Mouse (Mus musculus) liver, postnatal 0 days (tissue): Measurements from ENCODE around the gene Mrpl21. TPM values are rescaled to one million over a fixed set of nuclear protein-coding genes. Genes with fewer than 3 reads are reported as not detected.

Experiments used
- ATAC-seq: fragments of 200-750 bp; cut with Nextera tagmentation; 2 replicates; pipeline ENCODE4 v1.8.0; 2017; ENCODE audit warnings: mild to moderate bottlenecking, moderate library complexity
- DNase-seq: peaks from one replicate; pipeline ENCODE4 v3.0.0-alpha.2; 2016
- H3K27ac ChIP-seq: fragments of 300-500 bp; sonication (generic); 2 replicates; pipeline ENCODE4 v1.5.1; 2014; ENCODE audit warnings: antibody characterized with exemption, moderate library complexity, mild to moderate bottlenecking, low read depth
- H3K27me3 ChIP-seq: fragments of 300-500 bp; sonication (generic); 2 replicates; pipeline ENCODE4 v1.6.1; 2014; ENCODE audit warnings: low read length, control low read depth, mixed read lengths; ENCODE audit not compliant: insufficient read depth
- H3K36me3 ChIP-seq: fragments of 300-500 bp; sonication (generic); replicated peaks from 2 replicates; pipeline ENCODE4 v1.6.1; 2014; ENCODE audit warnings: mild to moderate bottlenecking, control low read depth, low read length, moderate library complexity, mixed read lengths; ENCODE audit not compliant: insufficient read depth
- H3K4me1 ChIP-seq: fragments of 300-500 bp; sonication (generic); 2 replicates; pipeline ENCODE4 v1.6.1; 2014; ENCODE audit warnings: antibody characterized with exemption, mild to moderate bottlenecking, control low read depth; ENCODE audit not compliant: insufficient read depth
- H3K4me2 ChIP-seq: fragments of 300-500 bp; sonication (generic); 2 replicates; pipeline ENCODE4 v1.6.1; 2014; ENCODE audit warnings: low read depth, mild to moderate bottlenecking, low read length, moderate library complexity, mixed read lengths
- H3K4me3 ChIP-seq: fragments of 300-500 bp; sonication (generic); 2 replicates; pipeline ENCODE4 v1.5.1; 2014; ENCODE audit warnings: low read depth, low read length
- H3K9ac ChIP-seq: fragments of 300-500 bp; sonication (generic); replicated peaks from 2 replicates; pipeline ENCODE4 v1.6.1; 2014; ENCODE audit warnings: mild to moderate bottlenecking, moderate library complexity
- H3K9me3 ChIP-seq: fragments of 300-500 bp; sonication (generic); 2 replicates; pipeline ENCODE4 v1.6.1; 2016; ENCODE audit warnings: mild to moderate bottlenecking, control low read depth, low read length, mixed read lengths
- CTCF ChIP-seq: sonication (generic); IDR thresholded peaks from 2 replicates; pipeline ENCODE4 v1.5.1; 2016; ENCODE audit warnings: antibody characterized with exemption, low read depth
- EP300 ChIP-seq: IDR thresholded peaks from 2 replicates; pipeline ENCODE4 v1.6.1; 2016; ENCODE audit warnings: antibody characterized with exemption, low read depth, mild to moderate bottlenecking
- WGBS: fragments of 180-500 bp; shearing (Covaris S2); extraction: QIAGEN DNeasy Blood & Tissue Kit; methylation state at CpG from one replicate; pipeline ENCODE4 v1.1.7; 2014; ENCODE audit not compliant: insufficient replicate concordance; 5-methylcytosine and 5-hydroxymethylcytosine counted together
- polyA plus RNA-seq: library from polyadenylated mRNA; unstranded; fragments of >200 nt; fragmentation: Nextera tagmentation; extraction: Ambion mirVana; gene quantifications from 2 replicates; pipeline ENCODE4 v1.2.1, GENCODE M21; 2015

The Mrpl21 gene
- polyA plus RNA-seq, 1 experiment from 2014 or later = 45.5 TPM

DNA sequence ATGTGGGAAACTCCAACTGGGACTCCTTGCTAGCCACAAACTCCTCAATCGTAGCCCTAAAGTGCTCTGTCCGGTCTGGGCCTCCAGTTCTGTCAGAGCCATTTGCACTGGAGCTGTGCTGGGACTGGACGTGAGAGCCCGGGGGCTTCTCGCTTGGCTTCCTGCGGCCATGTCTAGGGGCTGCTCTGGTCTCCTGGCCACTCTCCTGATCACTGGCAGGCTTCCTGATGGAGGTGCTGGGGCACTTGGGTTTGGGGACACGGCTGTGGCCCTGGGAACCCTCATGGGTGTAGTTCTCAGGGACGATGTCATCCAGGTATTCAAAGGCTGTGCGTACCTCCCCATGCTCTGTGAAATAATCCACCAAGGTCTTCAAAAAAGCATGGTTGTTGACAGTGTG, 17.5 kb upstream of the Mrpl21 start:
- Histone ChIP-seq H3K9me3 (no peaks in the 10 kb centered on the region), H3K4me3 (no peak overlapping the region), H3K36me3 (peaks cover 52% of the 10 kb centered on the region), H3K27ac (no peak overlapping the region), H3K9ac (no peak overlapping the region), H3K4me2 (no peak overlapping the region), H3K4me1 (no peaks in the 10 kb centered on the region), H3K27me3 (no peaks in the 10 kb centered on the region)
- ATAC-seq (no peak), DNase-seq (peak; percentile 10)
- no peak for TF ChIP-seq EP300
- TF ChIP-seq CTCF = no peak
- 95% methylated on average over 9 of the region's 9 CpGs for WGBS

DNA sequence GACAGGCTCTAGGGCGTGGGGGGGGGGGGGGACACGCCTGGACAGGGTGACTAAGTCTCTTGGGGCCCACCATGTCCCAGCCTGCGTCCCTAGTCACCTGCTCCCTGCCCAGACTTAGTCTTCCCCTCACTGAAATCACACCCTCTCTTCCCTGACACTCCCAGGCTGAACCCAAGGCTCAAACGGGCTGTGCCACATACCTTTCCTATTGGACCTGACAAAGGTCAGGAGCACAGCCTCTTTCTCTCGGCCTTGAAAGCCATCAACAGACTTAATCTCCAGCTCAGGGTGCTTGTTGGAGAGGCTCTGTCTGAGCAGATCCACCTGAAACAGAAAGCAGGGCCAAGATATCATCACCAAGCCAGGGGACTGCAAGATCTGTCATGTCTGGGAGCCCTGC, 16.6 kb upstream of the Mrpl21 start:
- Histone ChIP-seq H3K4me1 (no peaks in the 10 kb centered on the region), H3K27ac (no peak overlapping the region), H3K36me3 (peaks cover 53% of the 10 kb centered on the region), H3K4me3 (no peak overlapping the region), H3K27me3 (no peaks in the 10 kb centered on the region), H3K9ac (no peak overlapping the region), H3K9me3 (no peaks in the 10 kb centered on the region), H3K4me2 (no peak overlapping the region)
- no peak for ATAC-seq
- DNase-seq = peak; percentile 8
- TF ChIP-seq EP300 (no peak), CTCF (no peak)
- WGBS = 76% methylated on average over 5 of the region's 5 CpGs

GRCm38 (mm10) chr19:3266676-3267075, 16.0 kb upstream of the Mrpl21 start:
- WGBS = 89% methylated on average over 4 of the region's 4 CpGs
- H3K9ac ChIP-seq = no peak overlapping the region
- TF ChIP-seq EP300 (no peak), CTCF (no peak)
- no peaks in the 10 kb centered on the region for H3K27me3 ChIP-seq
- H3K9me3 ChIP-seq = no peaks in the 10 kb centered on the region
- H3K4me3 ChIP-seq = no peak overlapping the region
- DNase-seq (peak; percentile 8), ATAC-seq (no peak)
- H3K27ac ChIP-seq = no peak overlapping the region
- no peaks in the 10 kb centered on the region for H3K4me1 ChIP-seq
- H3K36me3 ChIP-seq = peaks cover 49% of the 10 kb centered on the region
- H3K4me2 ChIP-seq = no peak overlapping the region

GRCm38 (mm10) chr19:3267340-3267739, 15.4 kb upstream of the Mrpl21 start:
- Histone ChIP-seq H3K4me2 (no peak overlapping the region), H3K27ac (no peak overlapping the region), H3K4me3 (no peak overlapping the region), H3K4me1 (no peaks in the 10 kb centered on the region), H3K9me3 (no peaks in the 10 kb centered on the region), H3K27me3 (no peaks in the 10 kb centered on the region), H3K36me3 (peaks cover 45% of the 10 kb centered on the region), H3K9ac (no peak overlapping the region)
- ATAC-seq (no peak), DNase-seq (no peak)
- TF ChIP-seq EP300 = no peak
- TF ChIP-seq CTCF = no peak
- WGBS = 81% methylated on average over 4 of the region's 4 CpGs

DNA sequence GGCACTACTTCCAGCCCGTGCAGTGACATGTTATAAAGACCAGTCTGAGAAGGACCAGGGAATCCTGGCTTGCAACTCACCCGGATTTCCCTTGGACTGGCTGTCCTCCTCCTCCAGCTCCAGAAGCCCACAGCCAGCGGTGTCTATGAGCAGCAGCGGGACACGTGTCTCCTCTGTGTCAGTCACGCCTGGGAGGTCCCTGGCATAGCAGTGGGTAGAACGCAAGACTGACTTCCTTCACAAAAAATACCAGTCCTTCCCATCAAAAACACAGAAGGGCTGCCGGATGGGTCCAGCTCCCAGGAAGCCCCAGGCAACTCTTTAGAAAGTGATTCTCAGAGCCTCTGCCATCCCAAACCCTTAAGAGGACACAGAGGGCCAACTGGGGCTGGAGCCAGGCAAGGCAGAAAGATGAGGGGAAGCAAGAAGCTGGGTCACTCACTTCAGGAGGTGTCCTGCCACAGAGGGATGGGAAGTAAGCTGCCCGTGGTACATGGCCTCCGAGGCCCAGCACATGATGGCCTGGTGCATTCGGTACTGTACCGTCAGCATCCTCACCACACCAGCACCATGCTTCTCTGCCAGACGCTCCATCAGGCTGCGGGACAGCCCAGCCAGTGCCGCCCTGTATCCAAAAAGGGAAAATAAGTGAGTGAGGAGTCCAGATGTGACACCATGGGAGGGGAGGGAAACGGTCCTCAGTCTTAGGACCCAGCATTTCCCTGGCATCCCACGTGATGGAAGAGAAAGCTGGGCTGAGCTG, 14.3 kb upstream of the Mrpl21 start:
- no peak overlapping the region for H3K9ac ChIP-seq
- H3K27ac ChIP-seq = no peak overlapping the region
- no peaks in the 10 kb centered on the region for H3K9me3 ChIP-seq
- TF ChIP-seq CTCF (no peak), EP300 (no peak)
- H3K4me2 ChIP-seq = no peak overlapping the region
- H3K36me3 ChIP-seq = peaks cover 49% of the 10 kb centered on the region
- 90% methylated on average over 17 of the region's 17 CpGs for WGBS
- no peak for ATAC-seq
- no peaks in the 10 kb centered on the region for H3K4me1 ChIP-seq
- H3K27me3 ChIP-seq = no peaks in the 10 kb centered on the region
- DNase-seq = peak; percentile 9
- no peak overlapping the region for H3K4me3 ChIP-seq

DNA sequence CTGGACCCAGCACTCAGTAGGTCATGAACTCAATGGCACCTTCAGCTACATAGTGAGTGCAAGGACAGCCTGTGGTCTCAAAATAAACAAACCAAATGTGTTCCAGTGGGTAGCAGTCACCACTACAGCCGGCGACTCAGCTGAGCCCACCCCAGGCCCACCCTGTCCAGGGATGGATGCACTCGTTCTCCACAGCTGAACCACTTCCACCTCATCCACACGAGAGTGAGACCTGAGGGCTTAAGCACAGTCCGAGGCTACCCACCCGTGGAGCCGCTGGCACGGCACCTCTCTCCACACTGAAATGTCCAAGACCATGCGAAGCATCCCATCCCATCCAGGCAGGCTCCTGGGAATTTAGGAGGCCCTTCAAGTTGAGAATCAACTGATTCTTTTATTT, 13.4 kb upstream of the Mrpl21 start:
- H3K36me3 ChIP-seq = peaks cover 51% of the 10 kb centered on the region
- no peak overlapping the region for H3K27ac ChIP-seq
- ATAC-seq (no peak), DNase-seq (peak; percentile 11)
- TF ChIP-seq CTCF (no peak), EP300 (no peak)
- H3K4me2 ChIP-seq = no peak overlapping the region
- no peaks in the 10 kb centered on the region for H3K4me1 ChIP-seq
- H3K27me3 ChIP-seq = no peaks in the 10 kb centered on the region
- H3K9ac ChIP-seq = no peak overlapping the region
- WGBS = 84% methylated on average over 9 of the region's 9 CpGs
- no peak overlapping the region for H3K4me3 ChIP-seq
- no peaks in the 10 kb centered on the region for H3K9me3 ChIP-seq

DNA sequence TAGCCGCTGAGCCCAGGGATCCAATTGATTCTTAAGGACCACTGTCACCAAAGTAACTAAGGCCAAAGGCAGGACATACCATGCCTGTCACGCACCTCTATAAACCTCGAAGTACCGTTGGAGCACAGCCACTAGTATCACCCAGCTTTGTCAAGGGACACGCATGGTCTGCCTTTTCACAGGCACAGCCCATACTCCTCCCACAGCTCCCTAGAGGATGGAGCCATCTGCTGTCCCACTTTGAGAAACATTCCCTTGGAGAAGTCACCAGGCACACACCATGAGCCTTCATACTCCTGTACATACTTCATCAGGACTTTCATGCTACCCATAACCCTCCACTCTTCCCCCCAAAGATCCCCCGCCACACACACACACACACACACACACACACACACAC, 12.9 kb upstream of the Mrpl21 start:
- Histone ChIP-seq H3K4me3 (no peak overlapping the region), H3K4me1 (no peaks in the 10 kb centered on the region), H3K27ac (no peak overlapping the region), H3K36me3 (peaks cover 50% of the 10 kb centered on the region), H3K4me2 (no peak overlapping the region), H3K9me3 (no peaks in the 10 kb centered on the region), H3K9ac (no peak overlapping the region), H3K27me3 (no peaks in the 10 kb centered on the region)
- WGBS = 92% methylated on average over 6 of the region's 6 CpGs
- ATAC-seq = no peak
- DNase-seq = no peak
- no peak for TF ChIP-seq EP300
- TF ChIP-seq CTCF = no peak
